Mouse (Mus musculus) heart, embryonic 15.5 days (tissue): ENCODE results near the gene Fars2. TPM values are rescaled to one million over a fixed set of nuclear protein-coding genes. Genes with fewer than 3 reads are reported as not detected.

Experiments
- ATAC-seq: fragments of 200-750 bp; cut with Nextera tagmentation; replicated peaks from 2 replicates; pipeline ENCODE4 v1.8.0; 2017; ENCODE audit warnings: low read depth, moderate TSS enrichment; ENCODE audit not compliant: insufficient number of reproducible peaks, insufficient read depth, low FRiP score
- H3K27ac ChIP-seq: fragments of 300-500 bp; sonication (generic); 2 replicates; pipeline ENCODE4 v1.5.1; 2015; ENCODE audit warnings: mild to moderate bottlenecking, inconsistent platforms
- H3K27me3 ChIP-seq: fragments of 300-500 bp; sonication (generic); 2 replicates; pipeline ENCODE4 v1.6.1; 2015; ENCODE audit warnings: inconsistent platforms
- H3K36me3 ChIP-seq: fragments of 300-500 bp; sonication (generic); 2 replicates; pipeline ENCODE4 v1.6.1; 2015; ENCODE audit warnings: mild to moderate bottlenecking, inconsistent platforms
- H3K4me1 ChIP-seq: fragments of 300-500 bp; sonication (generic); replicated peaks from 2 replicates; pipeline ENCODE4 v1.6.1; 2015; ENCODE audit warnings: inconsistent platforms
- H3K4me2 ChIP-seq: fragments of 300-500 bp; sonication (generic); 2 replicates; pipeline ENCODE4 v1.6.1; 2015; ENCODE audit warnings: inconsistent platforms, mild to moderate bottlenecking, moderate library complexity
- H3K4me3 ChIP-seq: fragments of 300-500 bp; sonication (generic); 2 replicates; pipeline ENCODE4 v1.5.1; 2015; ENCODE audit warnings: mild to moderate bottlenecking, inconsistent platforms
- H3K9ac ChIP-seq: fragments of 300-500 bp; sonication (generic); 2 replicates; pipeline ENCODE4 v1.6.1; 2015; ENCODE audit warnings: mild to moderate bottlenecking, inconsistent platforms
- H3K9me3 ChIP-seq: fragments of 300-500 bp; sonication (generic); replicated peaks from 2 replicates; pipeline ENCODE4 v1.6.1; 2016; ENCODE audit warnings: inconsistent platforms
- WGBS: fragments of 180-500 bp; shearing (Covaris S2); methylation state at CpG from one replicate; pipeline ENCODE4 v1.1.7; 2015; ENCODE audit warnings: mixed read lengths; 5-methylcytosine and 5-hydroxymethylcytosine counted together
- polyA plus RNA-seq: library from polyadenylated mRNA; unstranded; fragments of >200 nt; fragmentation: Nextera tagmentation; extraction: Ambion mirVana; gene quantifications from 2 replicates; pipeline ENCODE4 v1.2.1, GENCODE M21; 2015

The Fars2 gene
- polyA plus RNA-seq, 1 experiment from 2014 or later, result 57.1 TPM

GRCm38 (mm10) chr13:36297950-36298781 is 181.0 kb downstream of the Fars2 start:
- no peak overlapping the region for H3K4me3 ChIP-seq
- no peaks in the 10 kb centered on the region for H3K9me3 ChIP-seq
- no peaks in the 10 kb centered on the region for H3K27me3 ChIP-seq
- no peaks in the 10 kb centered on the region for H3K36me3 ChIP-seq
- 41% methylated on average over 3 of the region's 3 CpGs for WGBS
- no peak overlapping the region for H3K9ac ChIP-seq
- peak overlapping the region; percentile 47 for H3K27ac ChIP-seq
- peaks cover 46% of the 10 kb centered on the region for H3K4me1 ChIP-seq
- no peak overlapping the region for H3K4me2 ChIP-seq
- ATAC-seq, result 0 out of 2 replicates have a peak, but pooled peaks have one; percentile 61

- no peak overlapping the region for H3K4me2 ChIP-seq
- H3K36me3 ChIP-seq, result no peaks in the 10 kb centered on the region
- H3K27me3 ChIP-seq, result no peaks in the 10 kb centered on the region
- peak overlapping the region; percentile 47; the same call in 1 of the 2 replicates for H3K27ac ChIP-seq
- peaks cover 44% of the 10 kb centered on the region for H3K4me1 ChIP-seq
- ATAC-seq, result no peak
- H3K9me3 ChIP-seq, result no peaks in the 10 kb centered on the region
- no peak overlapping the region for H3K9ac ChIP-seq
- H3K4me3 ChIP-seq, result no peak overlapping the region
Observed at GRCm38 (mm10) chr13:36298782-36299031, 181.5 kb downstream of the Fars2 start.

GRCm38 (mm10) chr13:36302770-36303169 is 185.6 kb downstream of the Fars2 start:
- H3K9me3 ChIP-seq, result no peaks in the 10 kb centered on the region
- H3K4me3 ChIP-seq, result no peak overlapping the region
- no peak for ATAC-seq
- H3K36me3 ChIP-seq, result no peaks in the 10 kb centered on the region
- H3K4me2 ChIP-seq, result no peak overlapping the region
- no peak overlapping the region for H3K27ac ChIP-seq
- H3K9ac ChIP-seq, result no peak overlapping the region
- H3K27me3 ChIP-seq, result no peaks in the 10 kb centered on the region
- WGBS, result 73% methylated on average over 3 of the region's 3 CpGs
- H3K4me1 ChIP-seq, result peaks cover 13% of the 10 kb centered on the region

- Histone ChIP-seq H3K4me2 (no peak overlapping the region), H3K9me3 (no peaks in the 10 kb centered on the region), H3K4me1 (no peaks in the 10 kb centered on the region), H3K27me3 (no peaks in the 10 kb centered on the region), H3K9ac (no peak overlapping the region), H3K36me3 (no peaks in the 10 kb centered on the region), H3K4me3 (no peak overlapping the region), H3K27ac (no peak overlapping the region)
- ATAC-seq, result no peak
- 61% methylated on average over 2 of the region's 2 CpGs for whole genome bisulfite sequencing
Observed at GRCm38 (mm10) chr13:36305306-36305705, 188.1 kb downstream of the Fars2 start.

GRCm38 (mm10) chr13:36307386-36307785 is 190.2 kb downstream of the Fars2 start:
- Histone ChIP-seq H3K27ac (no peak overlapping the region), H3K9ac (no peak overlapping the region), H3K27me3 (no peaks in the 10 kb centered on the region), H3K4me1 (no peaks in the 10 kb centered on the region), H3K9me3 (no peaks in the 10 kb centered on the region), H3K4me3 (no peak overlapping the region), H3K4me2 (no peak overlapping the region), H3K36me3 (no peaks in the 10 kb centered on the region)
- whole genome bisulfite sequencing, result 84% methylated on average over 4 of the region's 4 CpGs
- ATAC-seq, result no peak

- Histone ChIP-seq H3K4me3 (no peak overlapping the region), H3K4me1 (no peaks in the 10 kb centered on the region), H3K9me3 (no peaks in the 10 kb centered on the region), H3K27me3 (no peaks in the 10 kb centered on the region), H3K27ac (no peak overlapping the region), H3K9ac (no peak overlapping the region), H3K36me3 (no peaks in the 10 kb centered on the region), H3K4me2 (no peak overlapping the region)
- WGBS, result 78% methylated on average over 1 of the region's 1 CpGs
- ATAC-seq, result no peak
Observed at GRCm38 (mm10) chr13:36309160-36309559, 191.9 kb downstream of the Fars2 start.

GRCm38 (mm10) chr13:36314218-36314617 is 197.0 kb downstream of the Fars2 start:
- Histone ChIP-seq H3K36me3 (no peaks in the 10 kb centered on the region), H3K4me2 (no peak overlapping the region), H3K9ac (no peak overlapping the region), H3K4me1 (0 out of 2 replicates have a peak, but pooled peaks cover 3% of the 10 kb centered on the region), H3K9me3 (no peaks in the 10 kb centered on the region), H3K27ac (no peak overlapping the region), H3K27me3 (no peaks in the 10 kb centered on the region), H3K4me3 (no peak overlapping the region)
- no peak for ATAC-seq
- 71% methylated on average over 8 of the region's 8 CpGs for WGBS

GRCm38 (mm10) chr13:36314860-36315800 is 197.9 kb downstream of the Fars2 start:
- no peak overlapping the region for H3K27ac ChIP-seq
- H3K36me3 ChIP-seq, result no peaks in the 10 kb centered on the region
- 0 out of 2 replicates have a peak, but pooled peaks cover 3% of the 10 kb centered on the region for H3K4me1 ChIP-seq
- no peaks in the 10 kb centered on the region for H3K27me3 ChIP-seq
- no peak overlapping the region for H3K4me2 ChIP-seq
- no peaks in the 10 kb centered on the region for H3K9me3 ChIP-seq
- no peak overlapping the region for H3K4me3 ChIP-seq
- ATAC-seq, result no peak
- 85% methylated on average over 10 of the region's 10 CpGs for WGBS
- H3K9ac ChIP-seq, result no peak overlapping the region

- Histone ChIP-seq H3K9me3 (no peaks in the 10 kb centered on the region), H3K4me2 (no peak overlapping the region), H3K4me3 (no peak overlapping the region), H3K36me3 (no peaks in the 10 kb centered on the region), H3K27ac (no peak overlapping the region), H3K4me1 (0 out of 2 replicates have a peak, but pooled peaks cover 3% of the 10 kb centered on the region), H3K27me3 (no peaks in the 10 kb centered on the region), H3K9ac (no peak overlapping the region)
- 90% methylated on average over 3 of the region's 3 CpGs for WGBS
- no peak for ATAC-seq
Observed at GRCm38 (mm10) chr13:36317824-36318223, 200.6 kb downstream of the Fars2 start.

- no peak overlapping the region for H3K4me2 ChIP-seq
- ATAC-seq, result no peak
Observed at GRCm38 (mm10) chr13:36324624-36325023, 207.4 kb downstream of the Fars2 start.

GRCm38 (mm10) chr13:36326539-36326938 is 209.3 kb downstream of the Fars2 start:
- 0 out of 2 replicates have a peak, but pooled peaks cover 2% of the 10 kb centered on the region for H3K4me1 ChIP-seq
- no peak overlapping the region for H3K27ac ChIP-seq
- no peak for ATAC-seq
- WGBS, result 63% methylated on average over 3 of the region's 3 CpGs
- no peaks in the 10 kb centered on the region for H3K36me3 ChIP-seq
- H3K27me3 ChIP-seq, result no peaks in the 10 kb centered on the region
- H3K4me2 ChIP-seq, result no peak overlapping the region
- no peak overlapping the region for H3K4me3 ChIP-seq
- H3K9me3 ChIP-seq, result no peaks in the 10 kb centered on the region
- H3K9ac ChIP-seq, result no peak overlapping the region

More at GRCm38 (mm10) chr13:36324624-36325023, 207.4 kb downstream of the Fars2 start:
- WGBS, result 79% methylated on average over 2 of the region's 2 CpGs
- no peak overlapping the region for H3K27ac ChIP-seq
- H3K27me3 ChIP-seq, result no peaks in the 10 kb centered on the region
- no peak overlapping the region for H3K9ac ChIP-seq
- no peaks in the 10 kb centered on the region for H3K9me3 ChIP-seq
- 0 out of 2 replicates have a peak, but pooled peaks cover 2% of the 10 kb centered on the region for H3K4me1 ChIP-seq
- H3K4me3 ChIP-seq, result no peak overlapping the region
- H3K36me3 ChIP-seq, result no peaks in the 10 kb centered on the region
